Mouse (Mus musculus) heart, adult 8-10 months (tissue): ENCODE measurements around the gene Gadl1. TPM values are rescaled to one million over a fixed set of nuclear protein-coding genes. Genes with fewer than 3 reads are reported as not detected.

ENCODE experiments used
- DNase-seq: peaks from one replicate; pipeline ENCODE4 v3.0.0; 2022; ENCODE audit warnings: low spot score
- total RNA-seq, 4 experiments: library from RNA; stranded (reverse); gene quantifications; 2 replicates each; pipeline ENCODE4 v1.2.4; 2022

Gadl1 gene
- total RNA-seq, 4 experiments from 2014 or later: 0.20 TPM; not detected in 3

- peak; percentile 71 for DNase-seq
Observed at GRCm38 (mm10) chr9:116087880-116088279, 178.6 kb downstream of the Gadl1 start.

- no peak for DNase-seq
Observed at GRCm38 (mm10) chr9:116088912-116089311, 179.7 kb downstream of the Gadl1 start.

- DNase-seq: no peak
Observed at GRCm38 (mm10) chr9:116090296-116090695, 181.0 kb downstream of the Gadl1 start.

GRCm38 (mm10) chr9:116091101-116091841, 182.0 kb downstream of the Gadl1 start:
- DNase-seq: no peak

- peak; percentile 44 for DNase-seq
Observed at GRCm38 (mm10) chr9:116091921-116092320, 182.7 kb downstream of the Gadl1 start.

- DNase-seq: peak; percentile 58
Observed at GRCm38 (mm10) chr9:116098724-116099595, 189.7 kb downstream of the Gadl1 start.

GRCm38 (mm10) chr9:116099596-116099993, 190.3 kb downstream of the Gadl1 start:
- no peak for DNase-seq

- no peak for DNase-seq
Observed at GRCm38 (mm10) chr9:116100015-116100414, 190.8 kb downstream of the Gadl1 start.

GRCm38 (mm10) chr9:116101842-116102241, 192.6 kb downstream of the Gadl1 start:
- DNase-seq: no peak

GRCm38 (mm10) chr9:116104770-116105169, 195.5 kb downstream of the Gadl1 start:
- DNase-seq: no peak

GRCm38 (mm10) chr9:116108729-116109128, 199.5 kb downstream of the Gadl1 start:
- peak; percentile 36 for DNase-seq

- no peak for DNase-seq
Observed at GRCm38 (mm10) chr9:116111149-116111970, 202.1 kb downstream of the Gadl1 start.

- peak; percentile 58 for DNase-seq
Observed at GRCm38 (mm10) chr9:116114339-116114738, 205.1 kb downstream of the Gadl1 start.

- DNase-seq: no peak
Observed at GRCm38 (mm10) chr9:116115875-116116274, 206.6 kb downstream of the Gadl1 start.

- DNase-seq: no peak
Observed at GRCm38 (mm10) chr9:116118332-116118872, 209.1 kb downstream of the Gadl1 start.

GRCm38 (mm10) chr9:116119990-116120389, 210.7 kb downstream of the Gadl1 start:
- no peak for DNase-seq

GRCm38 (mm10) chr9:116121472-116121871, 212.2 kb downstream of the Gadl1 start:
- DNase-seq: no peak

- DNase-seq: no peak
Observed at GRCm38 (mm10) chr9:116122544-116122943, 213.3 kb downstream of the Gadl1 start.

- DNase-seq: no peak
Observed at GRCm38 (mm10) chr9:116122969-116123589, 213.8 kb downstream of the Gadl1 start.
